Mouse (Mus musculus) erythroid progenitor cell, adult 5-6 weeks (primary cell): Measurements from ENCODE around the gene Bhmt. TPM values are rescaled to one million over a fixed set of nuclear protein-coding genes. Genes with fewer than 3 reads are reported as not detected.

ENCODE experiments used
- ATAC-seq: replicated peaks from 2 replicates; pipeline ENCODE4 v1.8.0; 2016; ENCODE audit warnings: moderate number of reproducible peaks, mild to moderate bottlenecking, moderate TSS enrichment, inconsistent platforms; ENCODE audit not compliant: poor library complexity, low FRiP score, severe bottlenecking
- total RNA-seq, 2 experiments: library from RNA; stranded (forward) in 1 of 2; stranded (reverse) in 1 of 2; fragments of 150-400 nt in 1 of 2; fragments of 186-747, 209-891 nt in 1 of 2; gene quantifications; 2 replicates each; pipeline versions ENCODE4 v1.2.3 to v1.2.4; 2015 to 2017; ENCODE audit warnings: low replicate concordance in 2 of 2

Bhmt gene
- total RNA-seq (2015; ENCODE audit: low replicate concordance) (not detected in 2 replicates), total RNA-seq (2017; ENCODE audit: low replicate concordance) (not detected in 2 replicates)

- ATAC-seq, result no peak
These were observed at the start of gene Bhmt for GRCm38 (mm10) chr13:93637282-93638245. TSS of gene Bhmt (minus strand) at chr13:93637961.

GRCm38 (mm10) chr13:93687321-93687720 lies 49.6 kb upstream of the Bhmt start:
- no peak for ATAC-seq

- no peak for ATAC-seq
These were observed 47.5 kb upstream of the Bhmt start for GRCm38 (mm10) chr13:93685226-93685625.

GRCm38 (mm10) chr13:93683336-93683735 lies 45.6 kb upstream of the Bhmt start:
- ATAC-seq, result no peak

- no peak for ATAC-seq
These were observed 39.1 kb upstream of the Bhmt start for GRCm38 (mm10) chr13:93676864-93677263.

- ATAC-seq, result no peak
These were observed 36.4 kb upstream of the Bhmt start, which contains the start of the genes Bhmt2 and Dmgdh for GRCm38 (mm10) chr13:93674131-93674561. TSS of gene Bhmt2 (minus strand) at chr13:93674302. TSS of gene Dmgdh (plus strand) at chr13:93674433.

- no peak for ATAC-seq
These were observed 35.5 kb upstream of the Bhmt start for GRCm38 (mm10) chr13:93673296-93673695.

GRCm38 (mm10) chr13:93672371-93672770 lies 34.6 kb upstream of the Bhmt start:
- ATAC-seq, result no peak

GRCm38 (mm10) chr13:93667586-93667985 lies 29.8 kb upstream of the Bhmt start:
- no peak for ATAC-seq

- no peak for ATAC-seq
These were observed 20.2 kb upstream of the Bhmt start for GRCm38 (mm10) chr13:93657941-93658340.

- no peak for ATAC-seq
These were observed 15.6 kb upstream of the Bhmt start for GRCm38 (mm10) chr13:93653382-93653781.

GRCm38 (mm10) chr13:93648387-93649130 lies 10.8 kb upstream of the Bhmt start:
- no peak for ATAC-seq

- no peak for ATAC-seq
These were observed 1.9 kb upstream of the Bhmt start for GRCm38 (mm10) chr13:93639636-93640035.

GRCm38 (mm10) chr13:93636561-93636960 lies 1.2 kb downstream of the Bhmt start:
- ATAC-seq, result no peak

GRCm38 (mm10) chr13:93632927-93633326 lies 4.8 kb downstream of the Bhmt start:
- no peak; the same call in 1 of the 2 replicates for ATAC-seq

GRCm38 (mm10) chr13:93630941-93631705 lies 6.6 kb downstream of the Bhmt start:
- ATAC-seq, result no peak

- no peak for ATAC-seq
These were observed 8.9 kb downstream of the Bhmt start for GRCm38 (mm10) chr13:93628861-93629260.

- no peak for ATAC-seq
These were observed 23.3 kb downstream of the Bhmt start for GRCm38 (mm10) chr13:93614361-93614948.

- ATAC-seq, result no peak
These were observed 24.0 kb downstream of the Bhmt start for GRCm38 (mm10) chr13:93613771-93614170.
